Mouse (Mus musculus) kidney, postnatal 0 days (tissue): ENCODE data around the gene Gm3453. TPM values are rescaled to one million over a fixed set of nuclear protein-coding genes. Genes with fewer than 3 reads are reported as not detected.
"Not testable (repeated sequence)": the region's sequence is repeated elsewhere in the genome, so short reads cannot be mapped to it uniquely, and the experiment has no call there.

Experiments used
- ATAC-seq: fragments of 200-750 bp; cut with Nextera tagmentation; replicated peaks from 2 replicates; pipeline ENCODE4 v1.8.0; 2017; ENCODE audit warnings: low read depth, moderate number of reproducible peaks, moderate TSS enrichment, moderate library complexity; ENCODE audit not compliant: low FRiP score
- DNase-seq: peaks from one replicate; pipeline ENCODE4 v3.0.0-alpha.2; 2016; ENCODE audit warnings: low spot score
- H3K27ac ChIP-seq: fragments of 300-500 bp; sonication (generic); 2 replicates; pipeline ENCODE4 v1.5.1; 2014; ENCODE audit warnings: mild to moderate bottlenecking
- H3K27me3 ChIP-seq: fragments of 300-500 bp; sonication (generic); 2 replicates; pipeline ENCODE4 v1.6.1; 2014; ENCODE audit warnings: low read length, mixed read lengths; ENCODE audit not compliant: insufficient read depth
- H3K36me3 ChIP-seq: fragments of 300-500 bp; sonication (generic); 2 replicates; pipeline ENCODE4 v1.6.1; 2014; ENCODE audit warnings: low read length, mixed read lengths; ENCODE audit not compliant: insufficient read depth
- H3K4me1 ChIP-seq: fragments of 300-500 bp; sonication (generic); replicated peaks from 2 replicates; pipeline ENCODE4 v1.6.1; 2014; ENCODE audit warnings: antibody characterized with exemption, low read length, mixed read lengths; ENCODE audit not compliant: insufficient read depth
- H3K4me2 ChIP-seq: fragments of 300-500 bp; sonication (generic); 2 replicates; pipeline ENCODE4 v1.6.1; 2014; ENCODE audit warnings: mild to moderate bottlenecking, low read length, moderate library complexity, mixed read lengths
- H3K4me3 ChIP-seq: fragments of 300-500 bp; sonication (generic); replicated peaks from 2 replicates; pipeline ENCODE4 v1.5.1; 2014; ENCODE audit warnings: low read depth, low read length
- H3K9ac ChIP-seq: fragments of 300-500 bp; sonication (generic); 2 replicates; pipeline ENCODE4 v1.6.1; 2014; ENCODE audit warnings: low read depth, low read length
- H3K9me3 ChIP-seq: fragments of 300-500 bp; sonication (generic); replicated peaks from 2 replicates; pipeline ENCODE4 v1.6.1; 2016; ENCODE audit warnings: low read length, inconsistent platforms, mixed read lengths
- CTCF ChIP-seq: IDR thresholded peaks from 2 replicates; pipeline ENCODE4 v1.5.1; 2016; ENCODE audit warnings: antibody characterized with exemption, low read depth, mild to moderate bottlenecking, moderate library complexity
- WGBS: fragments of 180-500 bp; shearing (Covaris S2); extraction: QIAGEN DNeasy Blood & Tissue Kit; methylation state at CpG from one replicate; pipeline ENCODE4 v1.1.7; 2014; 5-methylcytosine and 5-hydroxymethylcytosine counted together
- polyA plus RNA-seq: library from polyadenylated mRNA; unstranded; fragments of >200 nt; fragmentation: Nextera tagmentation; extraction: Ambion mirVana; gene quantifications from 2 replicates; pipeline ENCODE4 v1.2.1, GENCODE M21; 2015

Gene Gm3453
- not detected in 2 replicates for polyA plus RNA-seq

DNA sequence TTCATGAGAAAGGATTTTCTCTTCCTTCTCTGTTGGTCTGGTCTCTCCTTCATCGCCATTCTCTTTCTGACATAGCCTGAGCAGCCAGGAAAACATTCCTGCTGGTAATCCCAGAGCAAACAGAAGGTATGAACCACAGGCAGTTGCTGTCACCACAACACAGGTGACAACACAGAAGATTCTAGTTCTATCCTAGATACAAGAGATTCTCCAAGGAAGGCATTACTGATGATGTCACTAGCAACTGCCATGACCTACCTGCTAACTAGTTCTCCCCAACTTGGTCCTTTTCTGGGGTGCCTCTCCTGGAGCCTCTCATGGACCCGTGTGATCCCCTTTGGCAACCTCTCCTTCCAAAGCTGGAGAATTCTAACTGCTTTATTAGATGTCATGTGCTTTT is at the start of gene Gm3453:
Gm3453 (minus strand) TSS at position 101 of the 400 bp plus-strand sequence.
- not testable (repeated sequence) for H3K4me2 ChIP-seq, H3K4me3 ChIP-seq, H3K9ac ChIP-seq, ATAC-seq, H3K27ac ChIP-seq, H3K4me1 ChIP-seq, H3K27me3 ChIP-seq, H3K36me3 ChIP-seq, DNase-seq, H3K9me3 ChIP-seq
- 67% methylated on average over 2 of the region's 2 CpGs for WGBS

- not testable (repeated sequence) for H3K36me3 ChIP-seq, H3K27me3 ChIP-seq, H3K4me3 ChIP-seq, H3K9ac ChIP-seq, ATAC-seq, H3K4me1 ChIP-seq, H3K27ac ChIP-seq, DNase-seq, H3K9me3 ChIP-seq, H3K4me2 ChIP-seq
- WGBS = 77% methylated on average over 3 of the region's 7 CpGs
These were observed 8.2 kb upstream of the Gm3453 start for GRCm38 (mm10) chr14:5987136-5987535.

- DNase-seq, H3K9me3 ChIP-seq, H3K27ac ChIP-seq, ATAC-seq, H3K27me3 ChIP-seq, H3K36me3 ChIP-seq, H3K4me2 ChIP-seq, H3K4me3 ChIP-seq, H3K9ac ChIP-seq, H3K4me1 ChIP-seq: not testable (repeated sequence)
- 40% methylated on average over 4 of the region's 4 CpGs for WGBS
These were observed 16.5 kb downstream of the Gm3453 start for GRCm38 (mm10) chr14:5962441-5962840.

DNA sequence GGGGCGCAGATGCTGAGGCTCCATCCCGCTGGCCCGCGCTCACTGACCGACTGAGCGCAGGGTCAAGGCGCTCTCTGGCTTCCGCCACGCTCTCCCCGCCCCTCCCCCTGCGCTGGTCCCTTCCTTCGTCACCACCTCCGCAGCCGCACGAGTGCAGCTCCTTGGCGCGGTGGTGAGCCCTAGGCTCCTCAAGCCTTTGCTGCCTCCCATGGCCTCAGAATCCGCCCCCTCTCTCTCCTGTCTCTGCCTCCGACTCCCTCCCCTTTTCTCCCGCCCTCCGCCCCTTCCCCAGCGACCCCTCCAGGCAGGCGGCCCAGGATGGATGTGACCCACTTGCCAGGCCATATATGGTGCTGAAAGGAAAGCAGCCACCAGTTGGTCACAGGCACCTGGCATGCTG is 17.3 kb downstream of the Gm3453 start, which contains the start of gene Gm3248:
Gm3248 (minus strand) TSS at position 111 of the 400 bp plus-strand sequence.
- H3K9ac ChIP-seq, H3K36me3 ChIP-seq, H3K9me3 ChIP-seq, H3K27me3 ChIP-seq, H3K4me1 ChIP-seq, H3K27ac ChIP-seq, ATAC-seq: not testable (repeated sequence)
- WGBS = 3% methylated on average over 14 of the region's 23 CpGs
- peak within 1 kb of the TSS; percentile 65 for H3K4me2 ChIP-seq
- H3K4me3 ChIP-seq = peak within 1 kb of the TSS; percentile 26
- peak; percentile 16 for DNase-seq

DNA sequence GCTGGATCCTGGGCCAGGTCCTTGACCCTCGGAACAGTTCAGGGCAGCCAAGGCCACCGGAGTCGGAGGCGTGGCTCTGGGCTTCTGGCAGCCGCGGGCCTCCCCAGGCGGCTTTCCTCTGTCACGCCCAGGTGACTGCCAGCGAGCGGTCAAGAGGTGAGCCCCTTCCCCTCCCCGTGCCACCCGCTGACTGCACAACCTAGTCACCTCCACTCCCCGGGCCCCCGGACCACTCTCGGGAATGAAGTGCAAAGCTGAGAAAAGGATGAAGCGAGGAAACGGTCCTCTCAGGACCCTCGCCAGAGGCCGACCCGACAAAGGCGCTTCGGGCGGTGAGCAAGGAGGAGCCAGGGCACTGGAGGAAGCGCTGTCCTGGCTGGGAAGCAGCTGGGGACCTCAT is 17.8 kb downstream of the Gm3453 start:
- H3K9me3 ChIP-seq, H3K9ac ChIP-seq, H3K4me1 ChIP-seq, H3K27me3 ChIP-seq, H3K27ac ChIP-seq, H3K36me3 ChIP-seq, ATAC-seq: not testable (repeated sequence)
- Histone ChIP-seq H3K4me3 (peak overlapping the region; percentile 26), H3K4me2 (peak overlapping the region; percentile 65)
- under 1% methylated on average over 19 of the region's 24 CpGs for WGBS
- peak; percentile 1 for DNase-seq

GRCm38 (mm10) chr14:5960479-5960878 is 18.5 kb downstream of the Gm3453 start:
- 0% methylated on average over 3 of the region's 10 CpGs for WGBS

GRCm38 (mm10) chr14:5923276-5923675 is 55.7 kb downstream of the Gm3453 start:
- H3K27ac ChIP-seq, H3K9ac ChIP-seq, H3K4me3 ChIP-seq, ATAC-seq, H3K36me3 ChIP-seq, DNase-seq, H3K4me2 ChIP-seq, H3K9me3 ChIP-seq, H3K4me1 ChIP-seq, H3K27me3 ChIP-seq: not testable (repeated sequence)
- 71% methylated on average over 7 of the region's 7 CpGs for WGBS

More at GRCm38 (mm10) chr14:5960479-5960878, 18.5 kb downstream of the Gm3453 start:
- H3K36me3 ChIP-seq, ATAC-seq, H3K4me2 ChIP-seq, H3K27me3 ChIP-seq, H3K4me3 ChIP-seq, H3K9ac ChIP-seq, DNase-seq, H3K4me1 ChIP-seq, H3K27ac ChIP-seq, H3K9me3 ChIP-seq: not testable (repeated sequence)
- TF ChIP-seq CTCF = peak; percentile 33

Other genes with a start within 250 kb of the Gm3453 start
- 0.14 TPM in 1 of 2 replicates, not detected in the other for gene Gm3373, start 237.6 kb downstream of the Gm3453 start, polyA plus RNA-seq
- 0.50 and 0.75 TPM in 2 replicates for gene Gm3383, start 171.2 kb downstream of the Gm3453 start, polyA plus RNA-seq
- not detected in 2 replicates for gene Gm3424, start 148.8 kb downstream of the Gm3453 start, polyA plus RNA-seq
- 0.09 TPM in 1 of 2 replicates, not detected in the other for gene Gm8237, start 98.8 kb downstream of the Gm3453 start, polyA plus RNA-seq
- 0.20 and 0.25 TPM in 2 replicates for gene Gm3248, start 17.4 kb downstream of the Gm3453 start, polyA plus RNA-seq
- gene Gm6337, start 79.1 kb upstream of the Gm3453 start, polyA plus RNA-seq = not detected in 2 replicates
- gene Gm8206, start 114.8 kb upstream of the Gm3453 start, polyA plus RNA-seq = 0.47 and 0.50 TPM in 2 replicates
- gene Gm3468, start 129.5 kb upstream of the Gm3453 start, polyA plus RNA-seq = 0.79 and 1.1 TPM in 2 replicates
- gene Gm3476, start 146.7 kb upstream of the Gm3453 start, polyA plus RNA-seq = not detected in 2 replicates
- not detected in 2 replicates for gene Gm21560, start 240.2 kb upstream of the Gm3453 start, polyA plus RNA-seq